Mouse (Mus musculus): Measurements from ENCODE around the gene Zfp941.
"Not testable (repeated sequence)": the region's sequence is repeated elsewhere in the genome, so short reads cannot be mapped to it uniquely, and the experiment has no call there.

Zfp941 gene

GRCm38 (mm10) chr7:140780548-140780947 lies 41.4 kb downstream of the Zfp941 start:
- DNase-seq (ENCODE audit: low spot score): no peak

GRCm38 (mm10) chr7:140765888-140766739 lies 55.9 kb downstream of the Zfp941 start:
- DNase-seq (ENCODE audit: low spot score): no peak

- not testable (repeated sequence) for DNase-seq (ENCODE audit: low spot score)
Measured at GRCm38 (mm10) chr7:140765391-140765790, 56.6 kb downstream of the Zfp941 start.

- DNase-seq (ENCODE audit: low spot score): no peak
Measured at GRCm38 (mm10) chr7:140763447-140764020, 58.4 kb downstream of the Zfp941 start, which contains the start of gene Cyp2e1. TSS of gene Cyp2e1 (plus strand) at chr7:140763739.

- DNase-seq (ENCODE audit: low spot score): no peak
Measured at GRCm38 (mm10) chr7:140760647-140761046, 61.3 kb downstream of the Zfp941 start.

Data from ovary, postnatal 14 days (tissue).